Comparison of ENCODE assay signal across 8 mouse cellular contexts in the genomic region with DNA sequence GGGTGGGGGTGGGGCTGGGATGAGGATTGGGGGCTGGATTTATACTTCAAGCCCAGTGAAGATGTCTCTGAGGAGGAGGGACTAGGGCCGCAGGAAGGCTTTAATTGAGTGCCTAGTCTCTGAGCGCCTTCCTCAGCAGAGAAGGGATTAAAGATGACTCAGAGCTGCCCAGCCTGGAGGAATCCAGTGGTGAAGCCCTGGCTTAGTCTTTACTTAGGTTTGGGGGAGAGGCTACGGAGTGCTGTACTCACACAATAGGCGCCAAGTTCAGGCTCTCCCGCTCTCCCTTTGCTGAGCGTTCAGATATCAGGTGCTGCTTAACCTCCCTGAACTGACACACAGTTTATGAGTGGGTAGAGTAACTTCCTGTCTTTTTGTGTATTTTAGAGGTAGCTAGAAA.
DNase-seq lines count a peak whose midpoint lies in the region; ATAC-seq lines count a peak whose summit lies in the region.

No protein-coding gene starts in this region.

- WGBS in embryonic facial prominence, embryonic 12.5 days: 4% methylated on average over 6 of the region's 6 CpGs
- WGBS in limb, embryonic 11.5 days: 4% methylated on average over 6 of the region's 6 CpGs
- 0% methylated on average over 6 of the region's 6 CpGs for WGBS in midbrain, embryonic 12.5 days
- WGBS in stomach, embryonic 14.5 days: under 1% methylated on average over 6 of the region's 6 CpGs

- H3K27me3 ChIP-seq in embryonic facial prominence, embryonic 12.5 days: no peaks in the 10 kb centered on the region
- H3K27me3 ChIP-seq in limb, embryonic 11.5 days (ENCODE audit: control insufficient read depth, insufficient read depth, low read length): no peaks in the 10 kb centered on the region
- no peaks in the 10 kb centered on the region for H3K27me3 ChIP-seq in midbrain, embryonic 12.5 days
- no peaks in the 10 kb centered on the region for H3K27me3 ChIP-seq in stomach, embryonic 14.5 days (ENCODE audit: control insufficient read depth, insufficient read depth, low read length)

- peak overlapping the region; percentile 58 for H3K9ac ChIP-seq in embryonic facial prominence, embryonic 12.5 days
- peak overlapping the region; percentile 64 for H3K9ac ChIP-seq in limb, embryonic 11.5 days (ENCODE audit: low read length)
- H3K9ac ChIP-seq in midbrain, embryonic 12.5 days (replicated peaks): peak overlapping the region; percentile 56
- H3K9ac ChIP-seq in stomach, embryonic 14.5 days (replicated peaks; ENCODE audit: low read depth, low read length): peak overlapping the region; percentile 48

- ATAC-seq in embryonic facial prominence, embryonic 12.5 days (ENCODE audit: insufficient number of reproducible peaks, insufficient read depth, low FRiP score, low TSS enrichment): peak; percentile 74
- ATAC-seq in limb, embryonic 11.5 days (ENCODE audit: insufficient number of reproducible peaks, low FRiP score, low TSS enrichment, low read depth): peak; percentile 77; the same call in 1 of the 2 replicates
- ATAC-seq in midbrain, embryonic 12.5 days (ENCODE audit: low FRiP score, low read depth): peak; percentile 75
- peak; percentile 80 for ATAC-seq in stomach, embryonic 14.5 days (ENCODE audit: insufficient number of reproducible peaks, insufficient read depth, low FRiP score, low read depth)

- H3K4me3 ChIP-seq in embryonic facial prominence, embryonic 12.5 days: peak overlapping the region; percentile 59
- H3K4me3 ChIP-seq in limb, embryonic 11.5 days (ENCODE audit: low read depth, low read length): peak overlapping the region; percentile 59
- peak overlapping the region; percentile 48 for H3K4me3 ChIP-seq in midbrain, embryonic 12.5 days
- H3K4me3 ChIP-seq in stomach, embryonic 14.5 days (ENCODE audit: low read depth, low read length): peak overlapping the region; percentile 43

- peak; percentile 9 for DNase-seq in kidney, adult 11 months
- no peak for DNase-seq in kidney, postnatal 36 days
- peak; percentile 51 for DNase-seq in adrenal gland, postnatal 14 days
- peak; percentile 19 to 23 for DNase-seq in heart, postnatal 14 days
- DNase-seq in limb, embryonic 11.5 days (ENCODE audit: low spot score): peak; percentile 56

- peak overlapping the region; percentile 86 for H3K27ac ChIP-seq in embryonic facial prominence, embryonic 12.5 days
- peak overlapping the region; percentile 59 for H3K27ac ChIP-seq in limb, embryonic 11.5 days (replicated peaks; ENCODE audit: low read depth, low read length)
- peak overlapping the region; percentile 91 for H3K27ac ChIP-seq in midbrain, embryonic 12.5 days (replicated peaks)
- H3K27ac ChIP-seq in stomach, embryonic 14.5 days (ENCODE audit: low read length): peak overlapping the region; percentile 85

- peaks cover 23% of the 10 kb centered on the region for H3K4me1 ChIP-seq in embryonic facial prominence, embryonic 12.5 days
- peaks cover 12% of the 10 kb centered on the region for H3K4me1 ChIP-seq in limb, embryonic 11.5 days (ENCODE audit: control insufficient read depth, insufficient read depth, low read length)
- H3K4me1 ChIP-seq in midbrain, embryonic 12.5 days: peaks cover 30% of the 10 kb centered on the region
- H3K4me1 ChIP-seq in stomach, embryonic 14.5 days (ENCODE audit: control insufficient read depth, insufficient read depth, low read length): peaks cover 21% of the 10 kb centered on the region

- H3K9me3 ChIP-seq in embryonic facial prominence, embryonic 12.5 days: no peaks in the 10 kb centered on the region
- no peaks in the 10 kb centered on the region for H3K9me3 ChIP-seq in limb, embryonic 11.5 days (ENCODE audit: control insufficient read depth, low read length)
- no peaks in the 10 kb centered on the region for H3K9me3 ChIP-seq in midbrain, embryonic 12.5 days
- H3K9me3 ChIP-seq in stomach, embryonic 14.5 days (ENCODE audit: control insufficient read depth, low read depth, low read length): no peaks in the 10 kb centered on the region

- H3K36me3 ChIP-seq in embryonic facial prominence, embryonic 12.5 days: no peaks in the 10 kb centered on the region
- no peaks in the 10 kb centered on the region for H3K36me3 ChIP-seq in limb, embryonic 11.5 days (ENCODE audit: control insufficient read depth, insufficient read depth, low read length)
- no peaks in the 10 kb centered on the region for H3K36me3 ChIP-seq in midbrain, embryonic 12.5 days
- no peaks in the 10 kb centered on the region for H3K36me3 ChIP-seq in stomach, embryonic 14.5 days (ENCODE audit: control insufficient read depth, insufficient read depth, low read length)

- intact Hi-C loops in heart, postnatal 14 days (cut with DNase I): loop anchor here (2.0 to 5.0 kb wide), 2 partner anchors 87 to 535 kb away; partner anchors contain the start of genes Rps19bp1 and Tnrc6b

- H3K4me2 ChIP-seq in embryonic facial prominence, embryonic 12.5 days (replicated peaks): peak overlapping the region; percentile 61
- peak overlapping the region; percentile 53 for H3K4me2 ChIP-seq in limb, embryonic 11.5 days (ENCODE audit: low read depth, severe bottlenecking)
- peak overlapping the region; percentile 58 for H3K4me2 ChIP-seq in midbrain, embryonic 12.5 days (replicated peaks)
- peak overlapping the region; percentile 69 for H3K4me2 ChIP-seq in stomach, embryonic 14.5 days (replicated peaks; ENCODE audit: low read depth, low read length)

Comparison
In these comparisons a context has a peak if more than half of its experiments do, and no peak if none do; other contexts are left out.
1. DNase-seq: peak in kidney, adult 11 months (single experiment), adrenal gland, postnatal 14 days (single experiment), heart, postnatal 14 days (2 of 2) and limb, embryonic 11.5 days (single experiment); none in kidney, postnatal 36 days (0 of 2).
2. Peak in every context shown above with its lines, with median percentiles within 50 percentile points of each other: ATAC-seq, H3K27ac ChIP-seq, H3K4me2 ChIP-seq, H3K4me3 ChIP-seq and H3K9ac ChIP-seq.